Mouse (Mus musculus): ENCODE results near the gene Ybx3. TPM values are rescaled to one million over a fixed set of nuclear protein-coding genes. Genes with fewer than 3 reads are reported as not detected.

Ybx3 gene
- polyA plus RNA-seq, 1 experiment from 2014 or later: 55.6 TPM

DNA sequence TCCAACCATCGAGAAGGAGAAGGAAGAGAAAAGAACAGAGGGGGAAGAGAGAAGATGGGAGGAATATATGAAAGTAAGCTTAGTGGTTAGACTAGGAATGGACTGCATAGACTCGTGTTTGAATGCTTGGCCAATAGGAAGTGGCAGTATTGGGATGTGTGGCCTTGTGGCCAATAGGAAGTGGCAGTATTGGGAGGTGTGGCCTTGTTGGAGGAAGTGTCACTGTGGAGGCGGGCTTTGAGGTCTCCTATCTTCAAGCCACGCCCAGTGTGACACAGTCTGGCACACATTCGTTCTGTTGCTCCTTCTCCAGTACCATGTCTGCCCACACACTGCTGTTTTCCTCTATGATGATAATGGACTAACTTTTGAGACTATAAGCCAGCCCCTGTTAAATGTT is 27.6 kb downstream of the Ybx3 start:
- no peak overlapping the region for H3K4me3 ChIP-seq (replicated peaks)
- no peak overlapping the region for H3K27ac ChIP-seq (replicated peaks)
- H3K9ac ChIP-seq: no peak overlapping the region
- WGBS (ENCODE audit: insufficient replicate concordance): 50% methylated on average over 5 of the region's 5 CpGs
- H3K9me3 ChIP-seq (replicated peaks): no peaks in the 10 kb centered on the region
- H3K4me2 ChIP-seq: no peak overlapping the region
- H3K4me1 ChIP-seq (replicated peaks): peaks cover 39% of the 10 kb centered on the region
- peaks cover 8% of the 10 kb centered on the region for H3K27me3 ChIP-seq
- H3K36me3 ChIP-seq (replicated peaks): peaks cover 25% of the 10 kb centered on the region
- peak; percentile 72 for ATAC-seq (ENCODE audit: insufficient read depth)

DNA sequence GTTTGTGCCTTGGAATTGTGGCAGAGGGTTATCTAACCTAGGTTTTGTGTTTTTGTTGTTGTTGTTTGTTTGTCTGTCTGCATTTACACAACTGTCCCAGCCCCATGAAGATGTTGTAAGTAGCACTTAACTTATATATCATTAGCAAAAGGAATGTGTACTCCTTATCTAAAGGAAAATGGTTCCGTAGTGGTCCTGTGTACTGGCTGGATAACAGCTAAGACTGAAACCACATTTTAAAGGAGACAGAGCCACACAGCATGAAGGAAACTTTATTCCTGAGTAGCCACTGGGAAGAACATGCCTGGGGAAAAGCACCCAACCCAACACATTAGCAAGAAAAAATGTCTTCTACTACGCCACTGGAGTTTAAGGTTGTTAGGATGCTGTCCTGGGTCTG is 28.7 kb downstream of the Ybx3 start:
- Histone ChIP-seq H3K4me3 (replicated peaks) (no peak overlapping the region), H3K36me3 (replicated peaks) (peaks cover 15% of the 10 kb centered on the region), H3K27me3 (peaks cover 20% of the 10 kb centered on the region), H3K9me3 (replicated peaks) (no peaks in the 10 kb centered on the region), H3K4me1 (replicated peaks) (peaks cover 30% of the 10 kb centered on the region), H3K9ac (no peak overlapping the region), H3K4me2 (no peak overlapping the region), H3K27ac (replicated peaks) (0 out of 2 replicates have a peak overlapping the region, but pooled peaks have one; percentile 25)
- 32% methylated on average over 2 of the region's 2 CpGs for WGBS (ENCODE audit: insufficient replicate concordance)
- no peak for ATAC-seq (ENCODE audit: insufficient read depth)

- WGBS (ENCODE audit: insufficient replicate concordance): 41% methylated on average over 4 of the region's 4 CpGs
- no peak for ATAC-seq (ENCODE audit: insufficient read depth)
- H3K4me1 ChIP-seq (replicated peaks): peaks cover 3% of the 10 kb centered on the region; the same call in 1 of the 2 replicates
- H3K4me3 ChIP-seq (replicated peaks): no peak overlapping the region
- no peak overlapping the region for H3K27ac ChIP-seq (replicated peaks)
- H3K36me3 ChIP-seq (replicated peaks): no peaks in the 10 kb centered on the region
- H3K9me3 ChIP-seq (replicated peaks): no peaks in the 10 kb centered on the region
- H3K9ac ChIP-seq: no peak overlapping the region
- H3K4me2 ChIP-seq: no peak overlapping the region
- H3K27me3 ChIP-seq: peaks cover 45% of the 10 kb centered on the region
These were observed 33.4 kb downstream of the Ybx3 start for GRCm38 (mm10) chr6:131354913-131355312.

GRCm38 (mm10) chr6:131353352-131353919 is 34.8 kb downstream of the Ybx3 start, which contains the start of gene Styk1:
TSS of gene Styk1 (minus strand) at chr6:131353597.
- WGBS (ENCODE audit: insufficient replicate concordance): 2% methylated on average over 16 of the region's 16 CpGs
- H3K9me3 ChIP-seq (replicated peaks): no peaks in the 10 kb centered on the region
- H3K27me3 ChIP-seq: peaks cover 48% of the 10 kb centered on the region
- no peaks in the 10 kb centered on the region for H3K36me3 ChIP-seq (replicated peaks)
- peak within 1 kb of the TSS; percentile 30 for H3K4me3 ChIP-seq (replicated peaks)
- no peak within 1 kb of the TSS for H3K27ac ChIP-seq (replicated peaks)
- H3K4me2 ChIP-seq: peak within 1 kb of the TSS; percentile 56
- H3K9ac ChIP-seq: no peak within 1 kb of the TSS
- H3K4me1 ChIP-seq (replicated peaks): no peaks in the 10 kb centered on the region
- peak; percentile 64 for ATAC-seq (ENCODE audit: insufficient read depth)

GRCm38 (mm10) chr6:131347026-131347425 is 41.2 kb downstream of the Ybx3 start:
- no peaks in the 10 kb centered on the region for H3K4me1 ChIP-seq (replicated peaks)
- no peak overlapping the region for H3K4me3 ChIP-seq (replicated peaks)
- peaks cover 12% of the 10 kb centered on the region for H3K27me3 ChIP-seq
- no peaks in the 10 kb centered on the region for H3K9me3 ChIP-seq (replicated peaks)
- H3K36me3 ChIP-seq (replicated peaks): no peaks in the 10 kb centered on the region
- H3K9ac ChIP-seq: no peak overlapping the region
- WGBS (ENCODE audit: insufficient replicate concordance): 62% methylated on average over 2 of the region's 2 CpGs
- no peak overlapping the region for H3K4me2 ChIP-seq
- no peak for ATAC-seq (ENCODE audit: insufficient read depth)
- H3K27ac ChIP-seq (replicated peaks): no peak overlapping the region

DNA sequence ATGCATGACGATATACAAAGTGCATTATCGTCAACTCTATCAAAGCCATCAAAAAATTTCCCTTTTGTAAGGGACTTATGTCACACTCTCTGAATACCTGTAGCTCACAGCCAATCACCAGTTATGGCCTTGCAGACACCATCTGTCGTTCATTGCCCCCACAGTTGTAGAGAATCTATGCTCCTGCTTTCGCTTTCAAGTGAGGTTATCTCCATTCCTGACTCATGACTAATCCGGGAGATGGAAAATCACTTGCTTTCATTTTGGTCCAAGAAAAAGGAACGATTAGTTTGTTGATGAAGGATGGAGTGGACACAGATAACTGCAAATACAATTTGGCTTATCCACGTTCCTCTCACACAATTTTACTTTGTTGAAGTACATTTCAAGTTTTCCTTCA is 43.9 kb downstream of the Ybx3 start:
- ATAC-seq (ENCODE audit: insufficient read depth): no peak
- WGBS (ENCODE audit: insufficient replicate concordance): 61% methylated on average over 7 of the region's 7 CpGs
- Histone ChIP-seq H3K9ac (no peak overlapping the region), H3K4me3 (replicated peaks) (no peak overlapping the region), H3K4me1 (replicated peaks) (no peaks in the 10 kb centered on the region), H3K36me3 (replicated peaks) (no peaks in the 10 kb centered on the region), H3K27me3 (0 out of 2 replicates have a peak, but pooled peaks cover 4% of the 10 kb centered on the region), H3K27ac (replicated peaks) (no peak overlapping the region), H3K9me3 (replicated peaks) (no peaks in the 10 kb centered on the region), H3K4me2 (no peak overlapping the region)

DNA sequence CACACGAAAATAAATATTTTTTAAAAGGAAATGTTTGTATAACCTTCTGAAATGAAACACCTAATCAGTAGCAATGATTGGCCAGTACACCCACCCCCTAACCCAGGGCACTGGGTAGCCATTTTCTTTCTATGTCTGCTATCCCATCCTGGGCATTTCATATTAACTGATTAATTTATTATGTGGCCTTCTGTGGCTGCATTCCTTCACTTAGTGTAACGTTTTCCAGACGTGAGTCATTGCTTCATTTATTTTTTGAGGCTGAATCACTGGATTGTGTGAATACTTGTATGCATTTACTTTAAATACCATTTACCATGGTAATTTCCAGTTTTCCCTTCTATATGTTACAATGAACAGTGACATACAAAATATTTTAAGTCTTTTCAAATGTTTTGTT is 48.2 kb downstream of the Ybx3 start:
- H3K4me1 ChIP-seq (replicated peaks): no peaks in the 10 kb centered on the region
- H3K4me3 ChIP-seq (replicated peaks): no peak overlapping the region
- 43% methylated on average over 3 of the region's 3 CpGs for WGBS (ENCODE audit: insufficient replicate concordance)
- peaks cover 3% of the 10 kb centered on the region; the same call in 1 of the 2 replicates for H3K27me3 ChIP-seq
- H3K9me3 ChIP-seq (replicated peaks): no peaks in the 10 kb centered on the region
- no peak overlapping the region for H3K27ac ChIP-seq (replicated peaks)
- H3K9ac ChIP-seq: no peak overlapping the region
- ATAC-seq (ENCODE audit: insufficient read depth): no peak
- no peaks in the 10 kb centered on the region for H3K36me3 ChIP-seq (replicated peaks)
- no peak overlapping the region for H3K4me2 ChIP-seq

DNA sequence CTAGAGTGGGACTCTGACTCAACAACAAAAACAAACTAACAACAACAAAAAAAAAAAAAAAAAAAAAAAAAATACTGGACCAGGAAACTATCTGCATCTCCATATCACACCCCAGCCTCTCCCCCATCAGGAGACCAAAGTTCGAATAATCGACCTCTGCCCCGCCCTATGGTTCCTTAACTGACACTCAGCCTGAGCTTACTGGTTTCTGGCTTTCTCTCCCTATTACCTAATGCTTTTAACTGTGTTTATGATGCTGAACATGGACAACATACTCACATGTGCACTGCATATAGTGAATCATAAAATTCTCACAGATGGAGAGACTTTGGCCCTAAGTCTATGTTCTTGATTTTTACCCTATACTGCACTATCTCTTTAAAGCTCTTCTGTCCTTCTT is 49.0 kb downstream of the Ybx3 start:
- Histone ChIP-seq H3K27me3 (peaks cover 3% of the 10 kb centered on the region; the same call in 1 of the 2 replicates), H3K4me1 (replicated peaks) (no peaks in the 10 kb centered on the region), H3K9me3 (replicated peaks) (no peaks in the 10 kb centered on the region), H3K27ac (replicated peaks) (no peak overlapping the region), H3K4me3 (replicated peaks) (no peak overlapping the region), H3K36me3 (replicated peaks) (no peaks in the 10 kb centered on the region), H3K9ac (no peak overlapping the region), H3K4me2 (no peak overlapping the region)
- 40% methylated on average over 3 of the region's 3 CpGs for WGBS (ENCODE audit: insufficient replicate concordance)
- ATAC-seq (ENCODE audit: insufficient read depth): no peak

GRCm38 (mm10) chr6:131338787-131339186 is 49.5 kb downstream of the Ybx3 start:
- Histone ChIP-seq H3K9ac (no peak overlapping the region), H3K4me2 (no peak overlapping the region), H3K9me3 (replicated peaks) (no peaks in the 10 kb centered on the region), H3K4me1 (replicated peaks) (no peaks in the 10 kb centered on the region), H3K36me3 (replicated peaks) (no peaks in the 10 kb centered on the region), H3K4me3 (replicated peaks) (no peak overlapping the region), H3K27ac (replicated peaks) (no peak overlapping the region), H3K27me3 (peaks cover 3% of the 10 kb centered on the region; the same call in 1 of the 2 replicates)
- WGBS (ENCODE audit: insufficient replicate concordance): 52% methylated on average over 1 of the region's 1 CpGs
- no peak for ATAC-seq (ENCODE audit: insufficient read depth)

DNA sequence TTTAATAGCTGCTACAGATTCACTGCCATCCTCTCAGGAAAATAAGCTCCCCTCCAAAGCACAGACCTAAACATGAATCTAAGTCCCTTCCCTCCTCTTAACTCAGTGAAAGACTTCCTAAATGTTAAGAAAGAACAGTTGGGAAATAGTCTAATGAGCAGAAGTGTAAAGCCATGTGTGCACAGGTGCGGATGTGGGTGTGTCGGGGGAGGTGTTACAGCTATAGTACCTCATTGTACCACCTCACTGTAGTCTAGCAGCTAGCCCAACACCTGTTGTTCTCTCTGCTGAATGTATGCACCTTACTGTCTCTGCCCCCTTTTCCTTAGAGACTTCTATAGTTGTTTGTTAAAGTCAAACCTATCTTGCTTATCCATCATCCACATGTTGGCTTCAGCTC is 61.2 kb downstream of the Ybx3 start:
- no peaks in the 10 kb centered on the region for H3K27me3 ChIP-seq
- H3K4me3 ChIP-seq (replicated peaks): no peak overlapping the region
- H3K4me2 ChIP-seq: no peak overlapping the region
- no peaks in the 10 kb centered on the region for H3K36me3 ChIP-seq (replicated peaks)
- no peak for ATAC-seq (ENCODE audit: insufficient read depth)
- WGBS (ENCODE audit: insufficient replicate concordance): 60% methylated on average over 2 of the region's 2 CpGs
- no peaks in the 10 kb centered on the region for H3K9me3 ChIP-seq (replicated peaks)
- H3K27ac ChIP-seq (replicated peaks): no peak overlapping the region
- no peak overlapping the region for H3K9ac ChIP-seq
- H3K4me1 ChIP-seq (replicated peaks): no peaks in the 10 kb centered on the region

GRCm38 (mm10) chr6:131321854-131322639 is 66.2 kb downstream of the Ybx3 start:
- 39% methylated on average over 3 of the region's 3 CpGs for WGBS (ENCODE audit: insufficient replicate concordance)
- H3K27ac ChIP-seq (replicated peaks): no peak overlapping the region

More at GRCm38 (mm10) chr6:131321854-131322639, 66.2 kb downstream of the Ybx3 start:
- Histone ChIP-seq H3K36me3 (replicated peaks) (no peaks in the 10 kb centered on the region), H3K4me3 (replicated peaks) (no peak overlapping the region), H3K27me3 (no peaks in the 10 kb centered on the region), H3K4me2 (no peak overlapping the region), H3K9ac (no peak overlapping the region), H3K9me3 (replicated peaks) (no peaks in the 10 kb centered on the region), H3K4me1 (replicated peaks) (no peaks in the 10 kb centered on the region)
- ATAC-seq (ENCODE audit: insufficient read depth): no peak
